Mouse (Mus musculus): ENCODE measurements at regions not wholly inside any gene's neighbourhood (a gene's known extent, or its start where the extent isn't known, plus 50 kb on each side); places are given as distances from the start of the nearest gene placed in this dataset.

- no peak overlapping the region for H3K27ac ChIP-seq
- H3K9me3 ChIP-seq: no peaks in the 10 kb centered on the region
- 72% methylated on average over 1 of the region's 1 CpGs for WGBS
- no peak overlapping the region for H3K9ac ChIP-seq
- no peak for ATAC-seq (ENCODE audit: borderline replicate concordance, extremely low read depth, low FRiP score, low TSS enrichment)
- H3K27me3 ChIP-seq: no peaks in the 10 kb centered on the region
- no peaks in the 10 kb centered on the region for H3K4me1 ChIP-seq
- no peak overlapping the region for H3K4me2 ChIP-seq
- H3K36me3 ChIP-seq: no peaks in the 10 kb centered on the region
- no peak overlapping the region for H3K4me3 ChIP-seq
Measured at GRCm38 (mm10) chr12:97434021-97434420, 825.2 kb downstream of the Galc start.

GRCm38 (mm10) chr12:97432704-97433103 is 826.6 kb downstream of the Galc start:
- WGBS: 80% methylated on average over 4 of the region's 4 CpGs
- Histone ChIP-seq H3K27me3 (no peaks in the 10 kb centered on the region), H3K4me3 (no peak overlapping the region), H3K9me3 (no peaks in the 10 kb centered on the region), H3K4me2 (no peak overlapping the region), H3K36me3 (no peaks in the 10 kb centered on the region), H3K9ac (no peak overlapping the region), H3K27ac (no peak overlapping the region), H3K4me1 (no peaks in the 10 kb centered on the region)
- no peak for ATAC-seq (ENCODE audit: borderline replicate concordance, extremely low read depth, low FRiP score, low TSS enrichment)

- no peaks in the 10 kb centered on the region for H3K36me3 ChIP-seq
- H3K4me3 ChIP-seq: no peak overlapping the region
- WGBS: 74% methylated on average over 3 of the region's 3 CpGs
- H3K9ac ChIP-seq: no peak overlapping the region
- no peak for ATAC-seq (ENCODE audit: borderline replicate concordance, extremely low read depth, low FRiP score, low TSS enrichment)
- no peak overlapping the region for H3K27ac ChIP-seq
- H3K27me3 ChIP-seq: no peaks in the 10 kb centered on the region
- H3K4me2 ChIP-seq: no peak overlapping the region
- H3K9me3 ChIP-seq: no peaks in the 10 kb centered on the region
- no peaks in the 10 kb centered on the region for H3K4me1 ChIP-seq
Measured at GRCm38 (mm10) chr12:97428252-97428651, 831.0 kb downstream of the Galc start.

- no peak overlapping the region for H3K9ac ChIP-seq
- H3K4me3 ChIP-seq: no peak overlapping the region
- H3K36me3 ChIP-seq: no peaks in the 10 kb centered on the region
- ATAC-seq (ENCODE audit: borderline replicate concordance, extremely low read depth, low FRiP score, low TSS enrichment): no peak
- 92% methylated on average over 3 of the region's 3 CpGs for WGBS
- no peak overlapping the region for H3K27ac ChIP-seq
- no peaks in the 10 kb centered on the region for H3K4me1 ChIP-seq
- H3K27me3 ChIP-seq: no peaks in the 10 kb centered on the region
- H3K9me3 ChIP-seq: no peaks in the 10 kb centered on the region
- H3K4me2 ChIP-seq: no peak overlapping the region
Measured at GRCm38 (mm10) chr12:97424726-97425125, 834.5 kb downstream of the Galc start.

GRCm38 (mm10) chr12:97403440-97403839 is 855.8 kb downstream of the Galc start:
- 28% methylated on average over 3 of the region's 3 CpGs for WGBS
- no peak overlapping the region for H3K4me2 ChIP-seq
- no peak for ATAC-seq (ENCODE audit: borderline replicate concordance, extremely low read depth, low FRiP score, low TSS enrichment)

GRCm38 (mm10) chr12:97402412-97403396 is 856.6 kb downstream of the Galc start:
- Histone ChIP-seq H3K4me2 (no peak overlapping the region), H3K9me3 (no peaks in the 10 kb centered on the region), H3K27ac (no peak overlapping the region), H3K9ac (no peak overlapping the region), H3K4me3 (no peak overlapping the region), H3K27me3 (no peaks in the 10 kb centered on the region), H3K36me3 (no peaks in the 10 kb centered on the region), H3K4me1 (no peaks in the 10 kb centered on the region)
- WGBS: 19% methylated on average over 9 of the region's 10 CpGs
- no peak for ATAC-seq (ENCODE audit: borderline replicate concordance, extremely low read depth, low FRiP score, low TSS enrichment)

More at GRCm38 (mm10) chr12:97403440-97403839, 855.8 kb downstream of the Galc start:
- Histone ChIP-seq H3K27ac (no peak overlapping the region), H3K27me3 (no peaks in the 10 kb centered on the region), H3K4me1 (no peaks in the 10 kb centered on the region), H3K4me3 (no peak overlapping the region), H3K9me3 (no peaks in the 10 kb centered on the region), H3K36me3 (no peaks in the 10 kb centered on the region), H3K9ac (no peak overlapping the region)

- Histone ChIP-seq H3K9ac (no peak overlapping the region), H3K36me3 (no peaks in the 10 kb centered on the region), H3K27ac (no peak overlapping the region), H3K4me1 (no peaks in the 10 kb centered on the region), H3K4me3 (no peak overlapping the region), H3K4me2 (no peak overlapping the region), H3K9me3 (no peaks in the 10 kb centered on the region), H3K27me3 (no peaks in the 10 kb centered on the region)
- WGBS: 26% methylated on average over 3 of the region's 3 CpGs
- no peak for ATAC-seq (ENCODE audit: borderline replicate concordance, extremely low read depth, low FRiP score, low TSS enrichment)
Measured at GRCm38 (mm10) chr12:97398582-97398945, 860.7 kb downstream of the Galc start.

- Histone ChIP-seq H3K4me2 (no peak overlapping the region), H3K9me3 (no peaks in the 10 kb centered on the region), H3K36me3 (no peaks in the 10 kb centered on the region), H3K4me3 (no peak overlapping the region), H3K27me3 (no peaks in the 10 kb centered on the region), H3K27ac (no peak overlapping the region), H3K9ac (no peak overlapping the region), H3K4me1 (no peaks in the 10 kb centered on the region)
- WGBS: 46% methylated on average over 5 of the region's 7 CpGs
- ATAC-seq (ENCODE audit: borderline replicate concordance, extremely low read depth, low FRiP score, low TSS enrichment): peak; percentile 70; the same call in 1 of the 2 replicates
Measured at GRCm38 (mm10) chr12:97397850-97398581, 861.2 kb downstream of the Galc start.

- Histone ChIP-seq H3K27me3 (no peaks in the 10 kb centered on the region), H3K27ac (no peak overlapping the region), H3K9ac (no peak overlapping the region), H3K9me3 (no peaks in the 10 kb centered on the region), H3K4me1 (no peaks in the 10 kb centered on the region), H3K4me3 (no peak overlapping the region), H3K36me3 (no peaks in the 10 kb centered on the region), H3K4me2 (no peak overlapping the region)
- no peak for ATAC-seq (ENCODE audit: borderline replicate concordance, extremely low read depth, low FRiP score, low TSS enrichment)
- 76% methylated on average over 3 of the region's 3 CpGs for WGBS
Measured at GRCm38 (mm10) chr12:97361804-97362203, 897.5 kb downstream of the Galc start.

GRCm38 (mm10) chr12:97360656-97361055 is 898.6 kb downstream of the Galc start:
- Histone ChIP-seq H3K36me3 (no peaks in the 10 kb centered on the region), H3K4me1 (no peaks in the 10 kb centered on the region), H3K4me2 (no peak overlapping the region), H3K27ac (no peak overlapping the region), H3K4me3 (no peak overlapping the region), H3K9ac (no peak overlapping the region), H3K27me3 (no peaks in the 10 kb centered on the region), H3K9me3 (no peaks in the 10 kb centered on the region)
- WGBS: 26% methylated on average over 2 of the region's 2 CpGs
- ATAC-seq (ENCODE audit: borderline replicate concordance, extremely low read depth, low FRiP score, low TSS enrichment): no peak

GRCm38 (mm10) chr12:97326582-97326981 is 932.7 kb downstream of the Galc start:
- Histone ChIP-seq H3K27me3 (no peaks in the 10 kb centered on the region), H3K36me3 (no peaks in the 10 kb centered on the region), H3K27ac (no peak overlapping the region), H3K9ac (no peak overlapping the region), H3K9me3 (no peaks in the 10 kb centered on the region), H3K4me3 (no peak overlapping the region), H3K4me2 (no peak overlapping the region), H3K4me1 (no peaks in the 10 kb centered on the region)
- WGBS: 52% methylated on average over 3 of the region's 3 CpGs
- ATAC-seq (ENCODE audit: borderline replicate concordance, extremely low read depth, low FRiP score, low TSS enrichment): no peak

Measured in lung, embryonic 15.5 days (tissue).